Mouse (Mus musculus) right cerebral cortex, postnatal 4 days (tissue): ENCODE results near the gene Dlx3.

Experiments
- DNase-seq: peaks from one replicate; pipeline ENCODE4 v3.0.0-alpha.2; 2022

The Dlx3 gene

DNA sequence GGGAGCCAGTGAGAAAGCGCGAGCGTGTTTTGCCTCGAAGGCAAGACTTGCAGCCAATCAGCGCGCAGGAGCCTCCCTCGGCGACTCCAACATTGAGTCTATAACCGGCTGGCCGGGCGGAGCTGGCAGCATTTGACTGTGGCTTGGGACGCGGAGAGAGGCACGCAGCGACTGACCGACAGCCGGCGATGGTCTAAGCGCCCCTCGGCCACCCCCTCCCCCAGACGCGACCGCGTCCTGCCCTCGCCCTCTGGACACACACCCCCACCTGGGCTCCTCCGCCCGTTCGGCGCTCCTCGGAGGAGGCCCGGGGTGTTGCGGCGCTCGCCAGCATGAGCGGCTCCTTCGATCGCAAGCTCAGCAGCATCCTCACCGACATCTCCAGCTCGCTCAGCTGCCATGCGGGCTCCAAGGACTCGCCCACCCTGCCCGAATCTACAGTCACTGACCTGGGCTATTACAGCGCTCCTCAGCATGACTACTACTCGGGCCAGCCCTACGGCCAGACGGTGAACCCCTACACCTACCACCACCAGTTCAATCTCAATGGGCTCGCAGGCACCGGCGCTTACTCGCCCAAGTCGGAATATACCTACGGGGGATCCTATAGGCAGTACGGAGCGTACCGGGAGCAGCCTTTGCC, at the start of gene Dlx3:
Dlx3 (plus strand) TSS at position 130 of the 643 bp plus-strand sequence.
- DNase-seq, result peak; percentile 44

DNA sequence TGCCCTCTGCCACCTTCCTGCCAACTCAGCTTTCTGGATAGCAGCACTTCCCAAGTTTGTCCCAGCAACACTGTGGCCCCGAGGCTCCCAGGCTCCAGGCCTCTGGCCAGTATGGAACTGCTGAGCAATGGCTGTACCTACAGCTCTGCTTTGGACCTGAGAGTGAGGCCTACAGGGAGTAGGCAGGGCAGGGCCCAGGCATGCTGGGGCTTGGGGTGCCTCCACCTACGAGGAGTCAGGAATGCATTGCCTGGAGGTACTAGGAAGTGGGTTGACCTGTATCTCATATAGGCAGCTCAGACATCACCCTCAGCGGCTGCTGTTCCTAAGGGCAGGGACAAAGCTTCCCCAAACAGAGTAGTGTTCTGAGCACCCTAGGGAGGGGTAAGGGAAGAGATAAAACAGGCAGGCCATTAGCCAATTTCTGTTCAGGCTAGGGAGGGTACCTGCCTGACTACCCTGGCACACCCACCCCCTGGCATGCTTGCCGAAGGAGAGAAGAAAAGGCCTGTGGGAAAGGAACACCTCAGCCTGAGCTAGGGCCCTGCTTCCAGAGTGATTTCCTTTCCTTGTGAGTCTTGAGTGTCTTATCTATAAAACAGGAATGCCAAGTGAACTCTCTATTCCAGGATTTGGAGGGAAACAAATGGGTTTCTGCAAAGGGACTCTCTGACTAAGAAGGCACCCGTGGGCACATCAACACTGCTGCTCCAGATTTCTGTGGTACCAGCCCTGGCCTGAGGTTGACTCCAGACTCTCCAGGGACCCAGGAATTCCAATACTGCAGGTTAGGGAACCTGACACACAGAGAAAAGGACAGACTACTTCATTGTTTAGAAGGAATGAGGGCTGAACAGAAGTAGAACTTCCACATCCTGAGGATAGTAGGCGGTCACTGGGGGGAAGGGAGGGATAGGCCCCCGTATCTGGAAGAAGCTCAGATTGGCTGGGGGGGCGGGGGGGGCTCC, 49.5 kb upstream of the Dlx3 start:
- DNase-seq, result no peak

DNA sequence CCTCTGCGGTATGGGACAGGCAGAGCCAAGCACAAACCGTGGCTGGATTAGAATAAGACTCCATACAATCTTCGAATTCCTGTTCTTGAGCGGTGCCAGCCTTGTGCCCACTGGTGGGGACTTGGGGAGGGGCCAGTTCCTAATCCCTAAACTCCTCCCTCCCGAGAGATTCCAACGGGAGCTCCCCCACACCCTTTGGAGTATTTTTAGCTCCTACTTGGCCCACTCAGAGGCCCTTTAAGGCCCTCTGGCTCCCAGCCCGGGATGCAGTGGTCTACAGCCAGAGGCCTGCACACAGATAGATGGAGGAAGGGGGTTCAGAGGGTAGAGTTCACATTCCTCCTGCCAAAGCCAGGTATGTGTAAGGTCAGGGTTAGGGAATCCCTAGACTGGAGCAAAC, 48.7 kb upstream of the Dlx3 start:
- no peak for DNase-seq

DNA sequence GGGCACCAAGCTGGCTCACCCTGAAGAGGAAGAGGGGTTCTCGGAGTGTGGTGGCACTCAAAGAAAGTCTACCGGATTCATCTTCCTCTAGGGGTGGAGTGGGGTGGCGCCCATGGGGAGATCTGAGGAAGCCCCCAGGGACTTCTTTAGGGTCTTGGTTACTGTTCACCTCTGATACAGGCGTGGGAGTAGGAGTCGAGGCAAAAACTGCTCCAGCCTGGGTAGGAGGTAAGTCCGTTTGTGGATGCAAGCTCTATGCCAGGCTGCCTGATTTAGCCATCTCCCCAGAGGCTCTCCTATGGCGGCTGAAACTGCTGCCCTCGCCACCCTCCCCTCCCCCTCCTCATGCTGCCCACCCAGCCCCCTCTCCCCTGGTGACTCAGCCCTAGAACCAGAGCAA, 47.8 kb upstream of the Dlx3 start:
- no peak for DNase-seq

DNA sequence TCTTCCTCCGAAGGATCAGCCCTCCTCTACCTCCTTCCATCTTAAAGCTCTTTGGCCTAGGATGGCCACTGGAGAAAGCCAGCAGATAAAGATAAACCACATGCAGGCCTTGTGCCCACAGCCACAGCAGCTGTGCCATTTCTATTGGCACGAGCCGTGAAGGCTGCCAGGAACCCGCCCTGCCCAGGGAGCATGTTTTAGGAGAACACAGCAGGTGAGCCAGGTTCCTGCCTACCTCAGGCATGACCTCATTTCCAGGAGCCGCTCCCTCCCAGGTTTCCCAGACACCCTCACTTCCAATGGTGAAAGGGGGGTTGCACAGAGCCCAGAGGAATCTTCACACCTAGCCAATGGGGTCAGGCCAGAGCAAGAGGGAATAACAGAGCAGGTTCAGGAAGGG, 47.1 kb upstream of the Dlx3 start:
- no peak for DNase-seq

DNA sequence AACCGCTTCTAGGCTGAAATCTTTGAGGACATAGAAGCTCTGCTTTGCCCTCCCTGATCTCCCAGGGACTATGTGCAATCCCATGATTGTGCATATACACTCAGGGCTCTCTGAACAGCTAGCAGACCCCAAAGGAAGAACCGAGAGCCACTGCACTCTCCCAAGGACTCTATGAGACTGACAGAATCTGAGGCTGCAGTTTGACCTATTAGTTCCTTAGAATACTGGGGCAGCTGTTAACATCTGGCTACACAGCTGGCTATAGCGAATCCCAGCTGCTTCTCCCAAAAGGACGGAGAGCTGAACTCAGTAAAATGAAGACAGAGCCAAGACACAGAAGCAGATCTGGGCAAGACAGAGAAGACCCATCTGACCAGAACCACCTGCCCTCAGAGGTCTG, 46.1 kb upstream of the Dlx3 start:
- no peak for DNase-seq

DNA sequence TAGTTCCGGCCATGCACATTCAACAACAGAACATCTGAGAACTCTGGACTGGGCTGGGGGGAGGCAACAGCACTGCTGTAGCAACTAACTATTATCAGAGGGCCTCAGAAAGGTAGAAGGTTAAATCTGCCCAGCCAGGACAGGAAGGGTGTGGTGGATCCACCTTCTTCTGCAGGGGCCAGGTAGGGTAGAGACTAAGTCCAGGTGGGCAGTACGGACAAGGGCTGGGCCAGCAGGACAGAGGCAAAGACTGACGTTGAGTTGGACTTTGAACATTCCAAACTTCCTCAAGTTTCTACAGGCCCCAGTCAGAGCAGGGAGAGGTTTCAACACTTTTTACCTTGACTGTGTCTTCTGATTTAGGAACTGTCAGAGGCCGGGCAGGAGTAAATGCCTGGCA, 45.2 kb upstream of the Dlx3 start:
- DNase-seq, result no peak

DNA sequence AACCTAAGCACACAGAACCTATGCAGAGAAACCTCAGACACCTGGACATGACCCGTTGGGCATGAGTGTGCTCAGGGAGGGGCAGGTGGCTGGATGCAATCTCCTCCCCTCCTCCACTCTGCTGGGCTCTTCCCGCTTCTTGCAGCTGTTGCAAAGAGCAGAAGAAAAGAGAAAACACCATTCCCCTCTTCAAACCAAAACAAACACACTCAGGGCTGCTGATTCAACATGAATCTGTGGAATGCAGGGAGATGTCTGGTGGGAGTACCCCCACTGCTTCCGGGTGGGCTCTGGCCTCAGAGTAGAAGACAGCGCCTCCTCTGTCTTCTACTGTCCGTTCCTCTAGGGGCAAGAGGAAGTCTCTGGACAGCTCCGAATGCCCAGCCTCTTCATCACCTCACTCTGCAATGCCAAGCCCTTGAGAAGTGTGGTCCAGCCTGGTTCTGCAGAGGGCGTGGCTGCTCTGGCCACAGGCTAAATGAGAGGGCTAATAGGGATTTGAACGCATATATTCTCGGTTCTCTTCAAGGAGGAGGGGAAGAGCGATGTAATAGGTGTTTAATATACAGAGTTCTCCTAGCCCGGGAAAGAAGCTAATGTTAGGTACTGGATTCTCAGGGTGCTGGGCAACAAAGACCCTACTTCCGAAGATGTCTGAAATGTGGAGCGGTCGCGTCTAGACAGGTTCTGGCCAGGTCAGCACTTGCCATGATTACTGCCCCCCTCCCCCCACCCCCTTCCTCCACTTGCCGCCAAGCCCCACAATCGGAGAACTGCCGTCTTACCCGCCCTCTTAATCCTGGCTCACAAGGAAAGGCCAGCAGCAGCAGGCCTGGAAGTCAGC, 44.5 kb upstream of the Dlx3 start:
- no peak for DNase-seq

DNA sequence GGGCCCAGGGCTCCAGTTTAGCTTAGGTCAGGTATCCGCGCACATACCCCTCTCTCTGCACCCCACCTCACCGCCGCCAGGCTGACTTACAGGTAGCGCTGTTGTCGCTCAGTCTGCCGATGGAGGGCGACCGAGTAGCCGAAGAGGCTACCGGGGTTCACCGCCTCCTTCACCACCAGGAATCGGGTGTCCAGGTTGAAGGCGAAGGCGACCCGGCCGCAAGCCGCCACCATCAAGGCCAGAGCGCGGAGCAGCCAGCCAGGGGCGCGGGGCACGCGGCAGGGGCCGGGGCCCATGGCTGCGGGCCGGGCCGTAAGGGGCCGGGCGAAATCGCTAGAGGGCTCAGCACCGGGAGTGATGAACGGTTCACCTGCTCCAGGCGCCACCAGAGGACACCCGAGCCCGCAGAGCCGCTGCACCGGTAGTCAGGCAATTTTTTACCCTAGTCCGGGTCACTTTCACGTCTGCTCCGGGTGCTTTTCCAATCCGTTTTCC, 43.8 kb upstream of the Dlx3 start:
- DNase-seq, result peak; percentile 36

DNA sequence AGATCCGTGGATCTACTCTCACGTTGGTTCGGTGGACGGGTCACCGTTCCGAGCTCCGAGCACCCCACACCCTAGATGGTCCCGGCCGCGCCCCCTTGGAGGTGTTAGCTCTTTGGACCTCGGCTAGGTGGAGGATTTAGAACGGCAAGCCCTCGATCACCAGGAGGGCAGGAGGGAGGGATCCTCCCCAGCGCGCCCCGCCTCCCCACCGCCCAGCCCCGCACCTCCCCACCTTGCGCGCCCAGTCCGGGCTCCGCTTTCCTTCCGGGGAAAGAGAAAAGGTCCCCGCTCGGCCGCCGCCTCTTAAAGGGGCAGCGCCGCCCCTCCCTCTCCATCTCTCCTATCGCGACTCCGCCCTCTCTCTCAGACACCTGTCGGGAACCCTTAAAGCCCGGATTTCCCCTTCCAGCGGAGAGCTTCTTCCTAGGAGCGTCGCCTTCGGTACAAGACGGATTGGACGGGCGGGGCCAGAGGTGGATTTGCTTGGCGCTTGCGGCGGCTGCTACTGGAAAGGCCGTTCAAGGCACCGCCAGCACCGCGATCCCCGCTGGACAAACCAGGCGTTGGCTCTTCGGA, 43.3 kb upstream of the Dlx3 start, which contains the start of gene Itga3:
Itga3 (minus strand) TSS at position 266 of the 576 bp plus-strand sequence.
- peak; percentile 55 for DNase-seq

DNA sequence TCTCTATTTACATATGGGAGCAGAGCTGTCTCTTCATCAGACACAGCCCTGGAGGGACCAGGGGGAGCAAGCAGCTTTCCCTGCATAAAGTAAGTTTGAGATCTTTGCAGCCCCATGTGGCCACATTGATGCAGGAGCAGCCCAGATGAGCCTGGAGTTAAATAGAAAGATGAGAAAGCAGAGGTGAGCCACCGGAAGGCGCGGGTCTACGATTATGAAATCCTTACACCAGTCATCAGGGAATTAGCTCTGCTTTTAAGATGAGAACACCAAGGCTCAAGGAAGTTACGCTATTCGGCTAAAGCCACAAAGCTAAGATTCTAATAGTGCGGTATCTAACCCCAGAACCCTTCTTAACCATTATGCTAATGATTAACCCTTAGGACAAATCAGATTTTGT, 42.0 kb upstream of the Dlx3 start:
- DNase-seq, result no peak

DNA sequence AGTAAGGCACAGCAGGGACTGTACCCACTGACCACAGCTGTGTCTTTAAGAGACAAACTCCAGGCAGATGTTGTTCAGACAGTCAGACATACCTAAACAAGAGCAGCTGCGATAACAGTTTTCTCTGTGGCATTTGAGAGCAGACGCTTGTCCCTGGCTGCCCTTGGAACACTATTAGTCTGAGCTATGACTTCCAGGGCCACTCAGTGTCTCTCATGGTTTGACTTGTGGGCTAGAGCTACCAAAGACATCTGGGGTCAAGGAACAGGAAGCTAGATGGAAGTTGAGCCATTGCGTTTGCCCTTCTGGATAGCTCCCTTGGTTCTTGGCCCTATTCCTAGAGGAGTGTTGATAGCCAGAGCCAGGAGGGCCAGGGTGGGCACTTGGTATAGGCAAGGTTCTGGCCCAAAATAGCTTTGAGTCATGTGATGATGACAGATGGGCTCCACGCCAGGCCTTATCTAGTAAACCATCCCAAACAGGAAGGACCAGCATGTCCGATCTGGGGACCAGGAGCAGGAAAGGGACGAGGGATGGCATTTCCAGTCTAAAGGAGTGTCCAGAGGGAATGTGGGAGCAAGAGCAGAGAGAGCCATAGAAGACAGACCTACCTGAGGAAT, 40.6 kb upstream of the Dlx3 start:
- DNase-seq, result no peak

DNA sequence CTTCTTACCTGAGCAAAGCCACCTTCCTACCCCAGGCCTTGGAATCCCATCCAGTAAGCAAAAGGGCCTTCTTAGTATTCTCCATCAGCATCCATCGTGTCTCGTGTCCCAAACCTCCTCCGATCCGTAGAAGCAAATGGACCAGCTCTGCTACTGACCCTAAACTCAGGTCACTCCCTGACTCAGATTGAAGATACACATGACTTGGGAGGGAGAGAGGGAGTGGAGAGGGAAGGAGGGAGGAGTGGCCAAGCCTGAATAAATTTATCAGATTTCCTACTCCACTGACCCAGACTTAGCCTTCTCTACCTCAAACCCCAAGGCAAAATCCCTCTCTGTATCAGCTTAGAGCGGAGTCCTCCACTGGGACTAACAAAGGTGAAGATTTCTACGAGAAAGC, 39.1 kb upstream of the Dlx3 start:
- DNase-seq, result no peak

DNA sequence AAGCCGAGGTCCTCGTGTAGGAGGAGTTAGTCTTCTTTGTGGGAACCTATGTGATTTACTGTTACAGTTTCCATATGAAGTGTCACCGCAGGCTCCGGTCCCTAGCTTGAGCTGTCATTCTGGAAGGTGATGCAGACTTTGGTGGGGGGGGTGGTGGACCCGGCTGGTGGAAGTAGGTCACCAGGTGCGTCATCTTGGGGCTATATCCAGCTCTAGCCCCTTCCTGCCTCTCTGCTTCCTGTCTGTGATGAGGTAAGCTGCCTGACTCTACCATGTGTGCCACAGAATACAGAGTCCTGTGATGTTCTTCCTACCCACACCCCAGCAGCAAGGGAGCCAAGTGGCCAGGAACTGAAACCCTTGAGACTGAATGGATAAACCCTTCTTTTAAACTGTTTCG, 37.0 kb upstream of the Dlx3 start:
- no peak for DNase-seq

DNA sequence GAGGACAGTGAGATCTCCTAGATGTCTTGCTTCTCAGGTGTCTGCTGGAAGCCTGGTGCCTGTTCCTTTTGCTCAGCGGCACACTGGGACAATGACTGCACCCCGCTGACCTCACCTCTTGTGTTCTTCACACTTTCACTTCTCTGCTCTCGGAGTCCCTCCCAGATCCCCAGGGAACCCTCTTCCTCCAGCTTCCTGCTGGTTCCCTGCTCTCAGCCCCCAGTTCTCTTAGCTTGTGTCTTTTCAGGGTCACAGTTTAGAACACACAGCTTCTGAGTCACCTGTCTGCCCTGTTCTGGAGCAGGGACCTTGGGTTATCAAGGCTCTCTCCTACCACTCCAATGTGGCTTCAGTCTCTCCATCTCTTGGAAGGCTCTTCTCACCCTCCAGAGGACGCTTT, 35.7 kb upstream of the Dlx3 start:
- DNase-seq, result no peak

DNA sequence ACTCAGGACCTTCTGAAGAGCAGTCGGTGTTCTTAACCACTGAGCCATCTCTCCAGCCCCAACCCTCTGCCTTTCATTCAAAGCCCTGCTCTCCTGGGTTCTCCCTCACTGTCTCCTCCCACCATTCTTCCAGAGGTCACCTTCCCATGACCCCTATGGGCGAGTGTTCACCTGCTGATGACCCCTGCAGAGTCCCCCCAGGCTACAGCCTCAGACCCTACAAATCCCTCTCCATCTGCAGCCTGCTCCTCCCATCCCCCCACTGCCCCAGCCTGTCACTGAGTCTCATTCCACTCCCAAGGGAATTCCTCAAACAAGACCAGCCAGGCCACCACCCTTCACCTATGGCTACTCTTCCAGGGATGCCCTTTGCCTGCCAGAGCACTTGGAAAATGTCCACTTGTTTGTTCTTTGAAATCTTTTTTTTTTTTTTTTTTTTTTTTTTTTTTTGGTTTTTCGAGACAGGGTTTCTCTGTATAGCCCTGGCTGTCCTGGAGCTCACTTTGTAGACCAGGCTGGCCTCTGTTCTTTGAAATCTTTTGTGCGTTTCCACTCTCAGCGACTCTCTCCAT, 35.0 kb upstream of the Dlx3 start:
- DNase-seq, result no peak

DNA sequence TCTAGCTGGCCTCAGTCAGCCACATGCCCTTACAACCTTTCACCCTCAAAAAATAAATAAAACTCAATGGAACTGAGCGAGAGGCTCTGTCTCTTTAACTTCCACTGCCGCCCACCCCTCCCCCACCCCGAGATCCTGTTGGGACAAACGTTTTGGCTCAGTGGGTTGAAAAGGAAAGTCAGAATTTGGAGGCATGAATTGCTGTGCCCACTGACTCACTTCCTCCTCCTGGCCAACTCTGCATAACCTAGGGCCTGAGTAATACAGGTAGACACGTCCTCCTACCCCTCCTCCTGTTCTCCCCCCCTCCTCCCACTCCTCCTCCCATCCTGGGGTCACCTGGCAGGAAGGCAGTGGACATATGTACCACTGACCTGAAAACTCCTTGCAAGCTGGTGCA, 34.2 kb upstream of the Dlx3 start:
- DNase-seq, result no peak

DNA sequence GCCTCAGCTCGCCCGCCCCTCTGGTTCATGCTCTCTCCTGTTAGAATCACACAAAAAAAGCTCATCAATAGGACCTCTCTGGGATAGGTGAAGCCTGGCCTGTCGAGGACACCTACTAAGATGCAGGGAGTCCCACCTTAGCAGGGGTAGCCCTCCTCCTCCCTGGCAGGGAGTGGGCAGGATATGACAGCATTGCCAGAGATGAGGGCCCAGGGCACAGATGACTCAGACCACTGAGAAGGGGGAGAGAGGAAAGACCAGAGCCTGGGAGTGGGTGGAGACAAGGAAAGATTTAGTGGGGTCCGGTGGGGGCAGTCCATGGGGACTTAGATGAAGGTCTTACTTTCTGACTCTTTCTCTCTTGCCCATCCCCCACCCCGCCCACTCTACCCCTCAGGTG, 33.7 kb upstream of the Dlx3 start:
- DNase-seq, result no peak

DNA sequence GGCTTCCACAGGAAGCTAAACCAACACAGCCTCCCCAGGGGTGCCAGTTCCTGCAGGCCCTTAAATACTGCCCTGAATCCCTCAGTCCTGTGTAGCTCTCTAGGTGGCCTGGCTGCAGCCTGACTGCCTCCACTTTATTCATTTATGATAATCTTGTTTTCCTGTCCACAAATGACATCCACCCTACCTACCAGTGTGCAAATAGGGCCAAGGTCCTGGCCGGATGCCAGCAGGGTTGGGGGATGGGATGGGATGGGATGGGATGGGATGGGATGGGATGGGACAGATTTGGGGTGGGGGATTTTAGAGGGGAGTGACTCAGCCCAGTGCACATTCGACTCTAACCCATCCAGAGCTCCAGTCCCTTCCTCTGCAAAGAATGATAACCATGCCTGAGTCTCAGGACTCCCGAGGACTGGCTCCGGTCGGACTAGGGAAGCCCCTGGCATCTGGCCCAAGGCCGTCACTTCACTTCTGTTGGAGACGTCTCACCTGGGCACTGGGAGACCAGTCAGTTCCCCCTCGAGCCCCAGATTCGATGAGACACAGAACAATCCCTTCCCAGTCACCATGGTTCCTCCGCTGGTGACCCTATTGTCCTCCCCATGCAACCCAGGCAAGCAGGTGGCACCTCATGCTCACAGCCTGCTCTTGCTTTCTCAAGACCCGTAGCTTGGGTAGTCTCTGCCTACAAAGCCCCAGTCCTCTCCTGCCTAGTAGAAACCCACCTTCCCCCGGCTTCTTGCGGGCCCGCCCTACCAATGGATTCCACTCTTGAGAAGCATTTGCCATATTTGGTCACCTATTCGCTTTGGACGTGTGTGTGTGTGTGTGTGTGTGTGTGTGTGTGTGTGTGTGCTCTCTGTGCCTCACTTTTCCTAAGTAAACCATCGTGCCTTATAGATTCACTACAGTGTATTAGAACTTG, 32.4 kb upstream of the Dlx3 start:
- DNase-seq, result no peak

DNA sequence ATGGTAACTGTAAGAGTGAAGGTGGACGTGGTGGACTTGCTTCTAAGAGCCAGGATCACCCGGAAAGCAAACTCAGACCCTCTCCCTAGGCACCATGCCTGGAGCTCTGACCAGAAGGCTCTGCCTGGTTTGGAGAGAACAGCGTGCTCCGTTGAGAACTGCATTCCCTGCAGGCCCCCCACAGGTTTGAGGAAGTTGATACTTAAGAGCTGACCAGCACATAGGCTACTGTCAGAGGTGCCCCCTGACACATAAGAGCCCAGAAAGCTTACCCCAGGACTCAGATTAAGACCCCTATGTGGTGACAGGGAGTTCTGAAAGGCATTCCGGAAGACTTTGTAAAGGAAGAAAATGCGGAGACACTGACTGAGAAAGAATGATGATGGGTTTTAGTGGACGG, 31.6 kb upstream of the Dlx3 start:
- DNase-seq, result no peak
